Mouse (Mus musculus): ENCODE measurements around the gene Knstrn. TPM values are rescaled to one million over a fixed set of nuclear protein-coding genes. Genes with fewer than 3 reads are reported as not detected.

Gene Knstrn
- polyA plus RNA-seq, 1 experiment from 2014 or later = 97.9 TPM

GRCm38 (mm10) chr2:118783663-118784062, 30.1 kb upstream of the Knstrn start:
- H3K4me1 ChIP-seq (replicated peaks; ENCODE audit: control insufficient read depth, insufficient read depth, low read length) = no peaks in the 10 kb centered on the region
- H3K4me2 ChIP-seq (ENCODE audit: low read length) = no peak overlapping the region
- 88% methylated on average over 7 of the region's 7 CpGs for WGBS
- H3K36me3 ChIP-seq (ENCODE audit: control insufficient read depth, insufficient read depth, low read length) = no peaks in the 10 kb centered on the region
- ATAC-seq (replicated peaks; ENCODE audit: low FRiP score, low TSS enrichment, low read depth) (no peak), DNase-seq (ENCODE audit: low spot score) (no peak)
- H3K9me3 ChIP-seq (ENCODE audit: control insufficient read depth, low read length) = no peaks in the 10 kb centered on the region
- H3K9ac ChIP-seq (ENCODE audit: low read length) = no peak overlapping the region
- no peak overlapping the region for H3K27ac ChIP-seq (ENCODE audit: low read depth)
- H3K4me3 ChIP-seq (ENCODE audit: low read depth, low read length) = no peak overlapping the region
- 0 out of 2 replicates have a peak, but pooled peaks cover 3% of the 10 kb centered on the region for H3K27me3 ChIP-seq (replicated peaks; ENCODE audit: control insufficient read depth, insufficient read depth, low read length)

- WGBS = 81% methylated on average over 5 of the region's 5 CpGs
- ATAC-seq (replicated peaks; ENCODE audit: low FRiP score, low TSS enrichment, low read depth) = no peak
- no peak for DNase-seq (ENCODE audit: low spot score)
These were observed 27.3 kb upstream of the Knstrn start for GRCm38 (mm10) chr2:118786525-118786924.

GRCm38 (mm10) chr2:118789501-118789900, 24.3 kb upstream of the Knstrn start:
- no peak for DNase-seq (ENCODE audit: low spot score)
- Histone ChIP-seq H3K4me2 (ENCODE audit: low read length) (no peak overlapping the region), H3K4me3 (ENCODE audit: low read depth, low read length) (no peak overlapping the region), H3K27me3 (replicated peaks; ENCODE audit: control insufficient read depth, insufficient read depth, low read length) (0 out of 2 replicates have a peak, but pooled peaks cover 2% of the 10 kb centered on the region), H3K9ac (ENCODE audit: low read length) (no peak overlapping the region), H3K9me3 (ENCODE audit: control insufficient read depth, low read length) (no peaks in the 10 kb centered on the region), H3K36me3 (ENCODE audit: control insufficient read depth, insufficient read depth, low read length) (no peaks in the 10 kb centered on the region), H3K4me1 (replicated peaks; ENCODE audit: control insufficient read depth, insufficient read depth, low read length) (peaks cover 5% of the 10 kb centered on the region), H3K27ac (ENCODE audit: low read depth) (no peak overlapping the region)
- no peak for ATAC-seq (replicated peaks; ENCODE audit: low FRiP score, low TSS enrichment, low read depth)
- 91% methylated on average over 11 of the region's 11 CpGs for WGBS

More at GRCm38 (mm10) chr2:118786525-118786924, 27.3 kb upstream of the Knstrn start:
- Histone ChIP-seq H3K4me3 (ENCODE audit: low read depth, low read length) (no peak overlapping the region), H3K27me3 (replicated peaks; ENCODE audit: control insufficient read depth, insufficient read depth, low read length) (0 out of 2 replicates have a peak, but pooled peaks cover 3% of the 10 kb centered on the region), H3K27ac (ENCODE audit: low read depth) (no peak overlapping the region), H3K36me3 (ENCODE audit: control insufficient read depth, insufficient read depth, low read length) (no peaks in the 10 kb centered on the region), H3K9ac (ENCODE audit: low read length) (no peak overlapping the region), H3K9me3 (ENCODE audit: control insufficient read depth, low read length) (no peaks in the 10 kb centered on the region), H3K4me1 (replicated peaks; ENCODE audit: control insufficient read depth, insufficient read depth, low read length) (peaks cover 5% of the 10 kb centered on the region), H3K4me2 (ENCODE audit: low read length) (no peak overlapping the region)

GRCm38 (mm10) chr2:118790221-118790550, 23.6 kb upstream of the Knstrn start:
- Histone ChIP-seq H3K27ac (ENCODE audit: low read depth) (no peak overlapping the region), H3K4me1 (replicated peaks; ENCODE audit: control insufficient read depth, insufficient read depth, low read length) (peaks cover 5% of the 10 kb centered on the region), H3K4me3 (ENCODE audit: low read depth, low read length) (no peak overlapping the region), H3K27me3 (replicated peaks; ENCODE audit: control insufficient read depth, insufficient read depth, low read length) (no peaks in the 10 kb centered on the region), H3K9me3 (ENCODE audit: control insufficient read depth, low read length) (no peaks in the 10 kb centered on the region), H3K4me2 (ENCODE audit: low read length) (peak overlapping the region; percentile 39), H3K36me3 (ENCODE audit: control insufficient read depth, insufficient read depth, low read length) (no peaks in the 10 kb centered on the region), H3K9ac (ENCODE audit: low read length) (no peak overlapping the region)
- ATAC-seq (replicated peaks; ENCODE audit: low FRiP score, low TSS enrichment, low read depth) (0 out of 2 replicates have a peak, but pooled peaks have one; percentile 10), DNase-seq (ENCODE audit: low spot score) (no peak)
- 55% methylated on average over 12 of the region's 12 CpGs for WGBS

GRCm38 (mm10) chr2:118790551-118791525, 23.0 kb upstream of the Knstrn start:
- H3K9ac ChIP-seq (ENCODE audit: low read length) = no peak overlapping the region
- no peak overlapping the region for H3K27ac ChIP-seq (ENCODE audit: low read depth)
- H3K27me3 ChIP-seq (replicated peaks; ENCODE audit: control insufficient read depth, insufficient read depth, low read length) = no peaks in the 10 kb centered on the region
- H3K4me2 ChIP-seq (ENCODE audit: low read length) = peak overlapping the region; percentile 39
- DNase-seq (ENCODE audit: low spot score) = peak; percentile 72
- H3K36me3 ChIP-seq (ENCODE audit: control insufficient read depth, insufficient read depth, low read length) = no peaks in the 10 kb centered on the region
- peak; percentile 56; the same call in 1 of the 2 replicates for ATAC-seq (replicated peaks; ENCODE audit: low FRiP score, low TSS enrichment, low read depth)
- peaks cover 5% of the 10 kb centered on the region for H3K4me1 ChIP-seq (replicated peaks; ENCODE audit: control insufficient read depth, insufficient read depth, low read length)
- H3K4me3 ChIP-seq (ENCODE audit: low read depth, low read length) = 0 out of 2 replicates have a peak overlapping the region, but pooled peaks have one; percentile 7
- WGBS = 22% methylated on average over 44 of the region's 44 CpGs
- no peaks in the 10 kb centered on the region for H3K9me3 ChIP-seq (ENCODE audit: control insufficient read depth, low read length)

- ATAC-seq (replicated peaks; ENCODE audit: low FRiP score, low TSS enrichment, low read depth) = no peak
These were observed 22.1 kb upstream of the Knstrn start for GRCm38 (mm10) chr2:118791591-118792258.

GRCm38 (mm10) chr2:118792259-118792613, 21.6 kb upstream of the Knstrn start:
- no peak for DNase-seq (ENCODE audit: low spot score)
- 77% methylated on average over 4 of the region's 4 CpGs for WGBS
- Histone ChIP-seq H3K27me3 (replicated peaks; ENCODE audit: control insufficient read depth, insufficient read depth, low read length) (no peaks in the 10 kb centered on the region), H3K4me1 (replicated peaks; ENCODE audit: control insufficient read depth, insufficient read depth, low read length) (peaks cover 5% of the 10 kb centered on the region), H3K36me3 (ENCODE audit: control insufficient read depth, insufficient read depth, low read length) (no peaks in the 10 kb centered on the region), H3K9me3 (ENCODE audit: control insufficient read depth, low read length) (no peaks in the 10 kb centered on the region), H3K4me2 (ENCODE audit: low read length) (no peak overlapping the region), H3K9ac (ENCODE audit: low read length) (no peak overlapping the region), H3K4me3 (ENCODE audit: low read depth, low read length) (no peak overlapping the region), H3K27ac (ENCODE audit: low read depth) (no peak overlapping the region)
- ATAC-seq (replicated peaks; ENCODE audit: low FRiP score, low TSS enrichment, low read depth) = no peak

More at GRCm38 (mm10) chr2:118791591-118792258, 22.1 kb upstream of the Knstrn start:
- Histone ChIP-seq H3K27ac (ENCODE audit: low read depth) (no peak overlapping the region), H3K36me3 (ENCODE audit: control insufficient read depth, insufficient read depth, low read length) (no peaks in the 10 kb centered on the region), H3K4me3 (ENCODE audit: low read depth, low read length) (no peak overlapping the region), H3K4me1 (replicated peaks; ENCODE audit: control insufficient read depth, insufficient read depth, low read length) (peaks cover 5% of the 10 kb centered on the region), H3K4me2 (ENCODE audit: low read length) (no peak overlapping the region), H3K27me3 (replicated peaks; ENCODE audit: control insufficient read depth, insufficient read depth, low read length) (no peaks in the 10 kb centered on the region), H3K9me3 (ENCODE audit: control insufficient read depth, low read length) (no peaks in the 10 kb centered on the region), H3K9ac (ENCODE audit: low read length) (no peak overlapping the region)
- 94% methylated on average over 26 of the region's 26 CpGs for WGBS
- no peak for DNase-seq (ENCODE audit: low spot score)

- Histone ChIP-seq H3K4me2 (ENCODE audit: low read length) (no peak overlapping the region), H3K27ac (ENCODE audit: low read depth) (no peak overlapping the region), H3K4me1 (replicated peaks; ENCODE audit: control insufficient read depth, insufficient read depth, low read length) (peaks cover 5% of the 10 kb centered on the region), H3K4me3 (ENCODE audit: low read depth, low read length) (no peak overlapping the region), H3K27me3 (replicated peaks; ENCODE audit: control insufficient read depth, insufficient read depth, low read length) (no peaks in the 10 kb centered on the region), H3K36me3 (ENCODE audit: control insufficient read depth, insufficient read depth, low read length) (no peaks in the 10 kb centered on the region), H3K9ac (ENCODE audit: low read length) (no peak overlapping the region), H3K9me3 (ENCODE audit: control insufficient read depth, low read length) (no peaks in the 10 kb centered on the region)
- ATAC-seq (replicated peaks; ENCODE audit: low FRiP score, low TSS enrichment, low read depth) (no peak), DNase-seq (ENCODE audit: low spot score) (no peak)
- WGBS = 72% methylated on average over 4 of the region's 4 CpGs
These were observed 20.2 kb upstream of the Knstrn start for GRCm38 (mm10) chr2:118793636-118794035.
